Mouse (Mus musculus) embryonic facial prominence, embryonic 11.5 days (tissue): ENCODE data around the gene Ttc7b. TPM values are rescaled to one million over a fixed set of nuclear protein-coding genes. Genes with fewer than 3 reads are reported as not detected.

Experiments
- ATAC-seq: fragments of 200-750 bp; cut with Nextera tagmentation; replicated peaks from 2 replicates; pipeline ENCODE4 v1.8.0; 2017; ENCODE audit warnings: low read depth; ENCODE audit not compliant: insufficient number of reproducible peaks, low FRiP score, low TSS enrichment
- DNase-seq: peaks from one replicate; pipeline ENCODE4 v3.0.0-alpha.2; 2015; ENCODE audit warnings: low spot score
- H3K27ac ChIP-seq: fragments of 300-500 bp; sonication (generic); replicated peaks from 2 replicates; pipeline ENCODE4 v1.5.1; 2014; ENCODE audit warnings: mild to moderate bottlenecking, low read depth, low read length, control low read depth
- H3K27me3 ChIP-seq: fragments of 300-500 bp; sonication (generic); 2 replicates; pipeline ENCODE4 v1.6.1; 2014; ENCODE audit warnings: mild to moderate bottlenecking, low read length, moderate library complexity, mixed read lengths; ENCODE audit not compliant: control insufficient read depth, insufficient read depth
- H3K36me3 ChIP-seq: fragments of 300-500 bp; sonication (generic); replicated peaks from 2 replicates; pipeline ENCODE4 v1.6.1; 2014; ENCODE audit warnings: low read depth, mild to moderate bottlenecking, low read length, moderate library complexity, mixed read lengths; ENCODE audit not compliant: control insufficient read depth, insufficient read depth
- H3K4me1 ChIP-seq: fragments of 300-500 bp; sonication (generic); 2 replicates; pipeline ENCODE4 v1.6.1; 2014; ENCODE audit warnings: low read length, mixed read lengths; ENCODE audit not compliant: control insufficient read depth, insufficient read depth
- H3K4me2 ChIP-seq: fragments of 300-500 bp; sonication (generic); 2 replicates; pipeline ENCODE4 v1.6.1; 2014; ENCODE audit warnings: low read depth, mild to moderate bottlenecking, control low read depth, low read length, moderate library complexity
- H3K4me3 ChIP-seq: fragments of 300-500 bp; sonication (generic); 2 replicates; pipeline ENCODE4 v1.5.1; 2014; ENCODE audit warnings: low read depth, low read length, control low read depth
- H3K9ac ChIP-seq: fragments of 300-500 bp; sonication (generic); replicated peaks from 2 replicates; pipeline ENCODE4 v1.6.1; 2014; ENCODE audit warnings: mild to moderate bottlenecking, control low read depth, low read length
- H3K9me3 ChIP-seq: fragments of 300-500 bp; sonication (generic); replicated peaks from 2 replicates; pipeline ENCODE4 v1.6.1; 2016; ENCODE audit warnings: mild to moderate bottlenecking, low read length, inconsistent platforms, mixed read lengths; ENCODE audit not compliant: control insufficient read depth
- WGBS: fragments of 180-500 bp; shearing (Covaris S2); extraction: QIAGEN DNeasy Blood & Tissue Kit; methylation state at CpG from one replicate; pipeline ENCODE4 v1.1.7; 2014; 5-methylcytosine and 5-hydroxymethylcytosine counted together
- polyA plus RNA-seq: library from polyadenylated mRNA; unstranded; fragments of >200 nt; fragmentation: Nextera tagmentation; extraction: Ambion mirVana; gene quantifications from 2 replicates; pipeline ENCODE4 v1.2.1, GENCODE M21; 2014

The Ttc7b gene
- polyA plus RNA-seq, 1 experiment from 2014 or later, result 10.0 TPM

GRCm38 (mm10) chr12:100307501-100308260 is 212.9 kb downstream of the Ttc7b start:
- 65% methylated on average over 8 of the region's 8 CpGs for WGBS
- Histone ChIP-seq H3K27ac (no peak overlapping the region), H3K4me1 (no peaks in the 10 kb centered on the region), H3K4me2 (no peak overlapping the region), H3K9ac (no peak overlapping the region), H3K4me3 (no peak overlapping the region), H3K27me3 (no peaks in the 10 kb centered on the region), H3K36me3 (no peaks in the 10 kb centered on the region), H3K9me3 (no peaks in the 10 kb centered on the region)
- DNase-seq (no peak), ATAC-seq (no peak)

- H3K27me3 ChIP-seq, result no peaks in the 10 kb centered on the region
- H3K9ac ChIP-seq, result no peak overlapping the region
- H3K4me2 ChIP-seq, result no peak overlapping the region
- H3K36me3 ChIP-seq, result no peaks in the 10 kb centered on the region
- ATAC-seq (no peak), DNase-seq (no peak)
- no peaks in the 10 kb centered on the region for H3K9me3 ChIP-seq
- WGBS, result 68% methylated on average over 1 of the region's 1 CpGs
- no peak overlapping the region for H3K27ac ChIP-seq
- H3K4me3 ChIP-seq, result no peak overlapping the region
- H3K4me1 ChIP-seq, result no peaks in the 10 kb centered on the region
These were observed 214.3 kb downstream of the Ttc7b start for GRCm38 (mm10) chr12:100306336-100306735.

- 60% methylated on average over 4 of the region's 4 CpGs for WGBS
- ATAC-seq (no peak), DNase-seq (no peak)
These were observed 215.5 kb downstream of the Ttc7b start for GRCm38 (mm10) chr12:100305051-100305673.

GRCm38 (mm10) chr12:100304280-100304679 is 216.3 kb downstream of the Ttc7b start:
- DNase-seq (no peak), ATAC-seq (no peak)
- Histone ChIP-seq H3K4me3 (no peak overlapping the region), H3K27ac (no peak overlapping the region), H3K36me3 (no peaks in the 10 kb centered on the region), H3K9me3 (no peaks in the 10 kb centered on the region), H3K27me3 (no peaks in the 10 kb centered on the region), H3K4me1 (no peaks in the 10 kb centered on the region), H3K4me2 (no peak overlapping the region), H3K9ac (no peak overlapping the region)
- WGBS, result 82% methylated on average over 2 of the region's 2 CpGs

More at GRCm38 (mm10) chr12:100305051-100305673, 215.5 kb downstream of the Ttc7b start:
- H3K4me2 ChIP-seq, result no peak overlapping the region
- H3K4me1 ChIP-seq, result no peaks in the 10 kb centered on the region
- H3K27me3 ChIP-seq, result no peaks in the 10 kb centered on the region
- H3K9ac ChIP-seq, result no peak overlapping the region
- no peaks in the 10 kb centered on the region for H3K9me3 ChIP-seq
- no peak overlapping the region for H3K4me3 ChIP-seq
- H3K36me3 ChIP-seq, result no peaks in the 10 kb centered on the region
- H3K27ac ChIP-seq, result no peak overlapping the region

- no peak for DNase-seq
- H3K27ac ChIP-seq, result no peak overlapping the region
- no peak overlapping the region for H3K4me3 ChIP-seq
- 87% methylated on average over 7 of the region's 7 CpGs for WGBS
- H3K4me1 ChIP-seq, result no peaks in the 10 kb centered on the region
- no peaks in the 10 kb centered on the region for H3K9me3 ChIP-seq
- H3K27me3 ChIP-seq, result no peaks in the 10 kb centered on the region
- H3K9ac ChIP-seq, result no peak overlapping the region
- H3K36me3 ChIP-seq, result no peaks in the 10 kb centered on the region
- ATAC-seq, result no peak
- no peak overlapping the region for H3K4me2 ChIP-seq
These were observed 217.5 kb downstream of the Ttc7b start for GRCm38 (mm10) chr12:100303141-100303540.

- DNase-seq (no peak), ATAC-seq (no peak)
- Histone ChIP-seq H3K9me3 (no peaks in the 10 kb centered on the region), H3K4me3 (no peak overlapping the region), H3K27me3 (no peaks in the 10 kb centered on the region), H3K27ac (no peak overlapping the region), H3K9ac (no peak overlapping the region), H3K4me2 (no peak overlapping the region), H3K36me3 (no peaks in the 10 kb centered on the region), H3K4me1 (no peaks in the 10 kb centered on the region)
- 86% methylated on average over 5 of the region's 5 CpGs for WGBS
These were observed 220.2 kb downstream of the Ttc7b start for GRCm38 (mm10) chr12:100300446-100300845.

GRCm38 (mm10) chr12:100299322-100299726 is 221.3 kb downstream of the Ttc7b start:
- Histone ChIP-seq H3K4me2 (no peak overlapping the region), H3K27ac (no peak overlapping the region), H3K9me3 (no peaks in the 10 kb centered on the region), H3K27me3 (no peaks in the 10 kb centered on the region), H3K4me1 (no peaks in the 10 kb centered on the region), H3K4me3 (no peak overlapping the region), H3K36me3 (no peaks in the 10 kb centered on the region), H3K9ac (no peak overlapping the region)
- 83% methylated on average over 8 of the region's 8 CpGs for WGBS
- no peak for DNase-seq
- ATAC-seq, result no peak

GRCm38 (mm10) chr12:100298788-100299187 is 221.8 kb downstream of the Ttc7b start:
- Histone ChIP-seq H3K9me3 (no peaks in the 10 kb centered on the region), H3K27ac (no peak overlapping the region), H3K36me3 (no peaks in the 10 kb centered on the region), H3K4me3 (no peak overlapping the region), H3K4me1 (no peaks in the 10 kb centered on the region), H3K4me2 (no peak overlapping the region), H3K27me3 (no peaks in the 10 kb centered on the region), H3K9ac (no peak overlapping the region)
- DNase-seq, result no peak
- no peak for ATAC-seq
- WGBS, result 88% methylated on average over 2 of the region's 2 CpGs
